Mouse (Mus musculus): ENCODE data around the gene Cpxm2. TPM values are rescaled to one million over a fixed set of nuclear protein-coding genes. Genes with fewer than 3 reads are reported as not detected.

Gene Cpxm2
- polyA plus RNA-seq, 1 experiment from 2014 or later, result 0.75 TPM

GRCm38 (mm10) chr7:132123211-132123610, 31.3 kb downstream of the Cpxm2 start:
- Histone ChIP-seq H3K4me3 (no peak overlapping the region), H3K27me3 (ENCODE audit: insufficient read depth, poor library complexity, severe bottlenecking) (no peaks in the 10 kb centered on the region), H3K9me3 (no peaks in the 10 kb centered on the region), H3K27ac (no peak overlapping the region), H3K4me1 (replicated peaks) (no peaks in the 10 kb centered on the region), H3K36me3 (no peaks in the 10 kb centered on the region)
- WGBS, result 89% methylated on average over 7 of the region's 7 CpGs
- DNase-seq (ENCODE audit: low spot score), result no peak

- DNase-seq (ENCODE audit: low spot score), result no peak
- Histone ChIP-seq H3K27me3 (ENCODE audit: insufficient read depth, poor library complexity, severe bottlenecking) (no peaks in the 10 kb centered on the region), H3K9me3 (no peaks in the 10 kb centered on the region), H3K27ac (no peak overlapping the region), H3K36me3 (no peaks in the 10 kb centered on the region), H3K4me1 (replicated peaks) (no peaks in the 10 kb centered on the region), H3K4me3 (no peak overlapping the region)
- WGBS, result 92% methylated on average over 4 of the region's 4 CpGs
Observed at GRCm38 (mm10) chr7:132119817-132120216, 34.7 kb downstream of the Cpxm2 start.

DNA sequence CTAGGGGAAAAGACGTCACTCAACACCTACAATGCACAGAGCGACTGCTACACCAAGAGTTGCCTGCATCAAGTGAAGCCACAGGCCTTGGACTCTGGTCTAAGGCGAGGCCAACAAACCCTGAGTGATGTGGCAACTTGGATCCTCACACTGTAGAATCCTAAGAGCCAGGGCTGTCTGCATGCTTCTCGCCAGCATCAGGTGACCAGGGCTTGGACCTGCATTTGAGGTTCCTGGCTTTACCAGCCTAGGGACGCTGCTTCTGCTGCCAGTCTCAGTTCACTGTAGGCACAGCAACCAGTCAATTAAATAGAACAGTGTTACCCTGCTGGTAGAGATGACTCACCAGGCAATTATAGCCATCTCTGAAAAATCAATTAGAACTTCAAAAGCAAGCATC, 42.8 kb downstream of the Cpxm2 start:
- Histone ChIP-seq H3K4me3 (no peak overlapping the region), H3K27ac (no peak overlapping the region), H3K27me3 (ENCODE audit: insufficient read depth, poor library complexity, severe bottlenecking) (no peaks in the 10 kb centered on the region), H3K4me1 (replicated peaks) (no peaks in the 10 kb centered on the region), H3K36me3 (no peaks in the 10 kb centered on the region), H3K9me3 (no peaks in the 10 kb centered on the region)
- DNase-seq (ENCODE audit: low spot score), result no peak
- 80% methylated on average over 5 of the region's 5 CpGs for WGBS

GRCm38 (mm10) chr7:132110308-132110707, 44.2 kb downstream of the Cpxm2 start:
- DNase-seq (ENCODE audit: low spot score), result no peak
- Histone ChIP-seq H3K4me3 (no peak overlapping the region), H3K4me1 (replicated peaks) (no peaks in the 10 kb centered on the region), H3K27ac (no peak overlapping the region), H3K27me3 (ENCODE audit: insufficient read depth, poor library complexity, severe bottlenecking) (no peaks in the 10 kb centered on the region), H3K9me3 (no peaks in the 10 kb centered on the region), H3K36me3 (no peaks in the 10 kb centered on the region)
- 85% methylated on average over 3 of the region's 3 CpGs for WGBS

- Histone ChIP-seq H3K9me3 (no peaks in the 10 kb centered on the region), H3K27me3 (ENCODE audit: insufficient read depth, poor library complexity, severe bottlenecking) (no peaks in the 10 kb centered on the region), H3K4me1 (replicated peaks) (no peaks in the 10 kb centered on the region), H3K27ac (no peak overlapping the region), H3K4me3 (no peak overlapping the region), H3K36me3 (no peaks in the 10 kb centered on the region)
- no peak for DNase-seq (ENCODE audit: low spot score)
- 89% methylated on average over 4 of the region's 4 CpGs for WGBS
Observed at GRCm38 (mm10) chr7:132106891-132107290, 47.6 kb downstream of the Cpxm2 start.

DNA sequence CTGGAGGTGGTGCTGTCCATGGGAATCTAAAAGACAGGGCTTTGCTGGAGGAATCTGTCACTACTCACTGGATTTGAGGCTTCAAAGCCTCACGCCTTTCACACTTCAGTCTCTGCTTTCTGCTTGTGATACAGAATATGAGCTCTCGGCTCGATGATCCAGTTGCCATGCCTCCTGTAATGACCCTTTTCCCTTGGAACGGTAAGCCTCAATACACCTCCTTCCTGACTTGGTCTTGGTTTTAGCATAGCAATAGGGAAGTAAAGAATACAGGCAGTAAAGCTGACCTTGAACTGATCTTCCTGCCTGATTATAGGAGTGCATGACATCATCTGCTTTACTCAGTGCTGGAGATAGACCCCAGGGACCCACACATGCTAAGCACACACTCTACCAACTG, 49.2 kb downstream of the Cpxm2 start:
- Histone ChIP-seq H3K27me3 (ENCODE audit: insufficient read depth, poor library complexity, severe bottlenecking) (no peaks in the 10 kb centered on the region), H3K27ac (no peak overlapping the region), H3K4me3 (no peak overlapping the region), H3K9me3 (no peaks in the 10 kb centered on the region), H3K36me3 (no peaks in the 10 kb centered on the region), H3K4me1 (replicated peaks) (no peaks in the 10 kb centered on the region)
- WGBS, result 89% methylated on average over 4 of the region's 4 CpGs
- DNase-seq (ENCODE audit: low spot score), result no peak

DNA sequence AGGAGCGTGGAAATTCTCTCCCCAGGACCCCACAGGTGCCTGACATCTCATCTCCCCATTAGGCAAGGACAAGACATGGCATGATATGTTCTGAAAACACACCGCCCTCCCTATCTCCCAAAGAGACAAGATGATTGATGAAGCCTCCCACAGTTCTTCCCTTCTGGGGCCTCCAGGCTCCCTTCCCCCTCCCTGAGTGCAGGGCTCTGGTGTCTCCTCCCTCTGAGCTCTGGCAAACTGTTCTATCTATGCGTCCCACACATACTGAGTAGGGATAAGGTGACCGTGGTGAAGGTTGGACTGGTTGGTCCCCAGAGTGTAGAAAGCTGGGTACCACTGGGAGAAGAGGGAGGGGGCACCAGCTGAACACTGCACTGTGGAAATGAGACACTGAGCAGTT, 56.1 kb downstream of the Cpxm2 start:
- 74% methylated on average over 4 of the region's 4 CpGs for WGBS
- H3K27ac ChIP-seq, result no peak overlapping the region
- peaks cover 3% of the 10 kb centered on the region; the same call in 1 of the 2 replicates for H3K4me1 ChIP-seq (replicated peaks)
- no peak overlapping the region for H3K4me3 ChIP-seq
- no peak for DNase-seq (ENCODE audit: low spot score)
- H3K36me3 ChIP-seq, result no peaks in the 10 kb centered on the region
- no peaks in the 10 kb centered on the region for H3K27me3 ChIP-seq (ENCODE audit: insufficient read depth, poor library complexity, severe bottlenecking)
- no peaks in the 10 kb centered on the region for H3K9me3 ChIP-seq

DNA sequence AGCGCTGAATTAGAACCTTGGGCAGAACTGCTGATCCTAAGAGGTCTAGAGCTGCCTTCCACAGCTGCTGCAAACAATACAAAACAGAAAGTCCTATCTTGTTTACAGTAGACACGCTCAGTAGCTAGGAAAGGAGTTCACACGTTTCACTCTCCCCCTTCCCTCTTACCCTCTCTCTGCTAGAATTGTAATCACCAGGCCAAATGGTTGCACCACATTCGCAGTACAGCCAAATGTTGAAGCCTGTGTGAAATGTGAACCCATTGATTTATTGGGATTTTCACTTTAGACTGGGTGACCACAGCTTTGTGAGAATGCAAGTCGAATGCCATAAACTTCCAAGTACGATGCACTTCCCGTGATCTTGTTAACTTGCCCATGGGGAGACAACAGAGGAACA, 59.9 kb downstream of the Cpxm2 start:
- no peak for DNase-seq (ENCODE audit: low spot score)
- Histone ChIP-seq H3K27me3 (ENCODE audit: insufficient read depth, poor library complexity, severe bottlenecking) (no peaks in the 10 kb centered on the region), H3K36me3 (no peaks in the 10 kb centered on the region), H3K4me3 (no peak overlapping the region), H3K9me3 (no peaks in the 10 kb centered on the region), H3K4me1 (replicated peaks) (peaks cover 3% of the 10 kb centered on the region; the same call in 1 of the 2 replicates), H3K27ac (no peak overlapping the region)
- WGBS, result 81% methylated on average over 7 of the region's 7 CpGs

- no peak for DNase-seq (ENCODE audit: low spot score)
- Histone ChIP-seq H3K27me3 (ENCODE audit: insufficient read depth, poor library complexity, severe bottlenecking) (no peaks in the 10 kb centered on the region), H3K36me3 (no peaks in the 10 kb centered on the region), H3K4me3 (no peak overlapping the region), H3K4me1 (replicated peaks) (no peaks in the 10 kb centered on the region), H3K27ac (no peak overlapping the region), H3K9me3 (no peaks in the 10 kb centered on the region)
- 91% methylated on average over 7 of the region's 7 CpGs for WGBS
Observed at GRCm38 (mm10) chr7:132091551-132091950, 63.0 kb downstream of the Cpxm2 start.

GRCm38 (mm10) chr7:132088606-132089005, 65.9 kb downstream of the Cpxm2 start:
- H3K36me3 ChIP-seq, result no peaks in the 10 kb centered on the region
- no peaks in the 10 kb centered on the region for H3K27me3 ChIP-seq (ENCODE audit: insufficient read depth, poor library complexity, severe bottlenecking)
- WGBS, result 85% methylated on average over 6 of the region's 6 CpGs
- H3K27ac ChIP-seq, result no peak overlapping the region
- no peaks in the 10 kb centered on the region for H3K9me3 ChIP-seq
- H3K4me1 ChIP-seq (replicated peaks), result no peaks in the 10 kb centered on the region
- H3K4me3 ChIP-seq, result no peak overlapping the region
- no peak for DNase-seq (ENCODE audit: low spot score)

DNA sequence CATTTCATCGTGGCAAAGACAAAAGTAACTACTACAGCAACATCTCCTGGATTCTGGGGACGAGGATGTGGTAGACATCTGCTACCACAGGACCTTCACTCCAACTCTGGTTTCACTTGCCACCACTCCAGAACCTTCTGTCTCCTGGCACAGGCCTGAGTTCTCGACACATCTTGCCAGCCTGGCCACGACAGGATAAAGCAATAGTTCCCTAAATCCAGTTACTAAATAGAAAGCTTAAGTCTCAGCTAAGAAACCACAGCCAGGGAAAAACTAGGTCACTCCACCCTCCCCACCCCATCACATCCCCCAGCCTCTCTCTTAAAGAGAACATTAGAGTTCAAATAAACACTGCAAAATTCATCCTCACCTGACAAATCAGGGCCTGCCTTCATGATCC, 66.4 kb downstream of the Cpxm2 start:
- H3K9me3 ChIP-seq, result no peaks in the 10 kb centered on the region
- WGBS, result 86% methylated on average over 4 of the region's 4 CpGs
- H3K36me3 ChIP-seq, result no peaks in the 10 kb centered on the region
- H3K27ac ChIP-seq, result no peak overlapping the region
- H3K4me3 ChIP-seq, result no peak overlapping the region
- no peaks in the 10 kb centered on the region for H3K27me3 ChIP-seq (ENCODE audit: insufficient read depth, poor library complexity, severe bottlenecking)
- H3K4me1 ChIP-seq (replicated peaks), result no peaks in the 10 kb centered on the region
- DNase-seq (ENCODE audit: low spot score), result no peak

DNA sequence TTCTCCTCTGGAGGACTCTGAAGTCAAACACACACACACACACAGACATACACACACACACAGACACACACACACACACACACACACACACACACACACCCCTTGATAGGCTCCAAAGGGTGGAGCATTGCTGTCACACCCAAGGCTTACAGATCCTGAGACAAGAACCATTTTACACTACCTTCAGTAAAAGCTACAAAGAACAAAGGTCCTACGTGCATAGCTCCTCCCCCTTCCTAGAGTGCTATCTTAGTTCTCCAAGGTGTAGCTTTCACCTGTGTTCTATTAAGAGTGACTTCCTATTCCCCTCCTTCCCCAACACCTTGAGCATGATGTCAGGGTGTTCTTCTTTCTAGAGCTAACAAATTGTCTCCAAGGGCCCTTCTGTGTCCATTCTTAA, 78.7 kb downstream of the Cpxm2 start:
- H3K9me3 ChIP-seq, result no peaks in the 10 kb centered on the region
- WGBS, result 76% methylated on average over 1 of the region's 1 CpGs

GRCm38 (mm10) chr7:132074503-132074902, 80.0 kb downstream of the Cpxm2 start:
- no peak for DNase-seq (ENCODE audit: low spot score)
- 77% methylated on average over 3 of the region's 3 CpGs for WGBS
- H3K27ac ChIP-seq, result no peak overlapping the region
- no peak overlapping the region for H3K4me3 ChIP-seq
- no peaks in the 10 kb centered on the region for H3K27me3 ChIP-seq (ENCODE audit: insufficient read depth, poor library complexity, severe bottlenecking)
- H3K36me3 ChIP-seq, result no peaks in the 10 kb centered on the region
- H3K4me1 ChIP-seq (replicated peaks), result 0 out of 2 replicates have a peak, but pooled peaks cover 6% of the 10 kb centered on the region
- H3K9me3 ChIP-seq, result no peaks in the 10 kb centered on the region

More for the DNA sequence above, 78.7 kb downstream of the Cpxm2 start:
- DNase-seq (ENCODE audit: low spot score), result no peak
- Histone ChIP-seq H3K4me1 (replicated peaks) (0 out of 2 replicates have a peak, but pooled peaks cover 6% of the 10 kb centered on the region), H3K27me3 (ENCODE audit: insufficient read depth, poor library complexity, severe bottlenecking) (no peaks in the 10 kb centered on the region), H3K4me3 (no peak overlapping the region), H3K36me3 (no peaks in the 10 kb centered on the region), H3K27ac (no peak overlapping the region)

DNA sequence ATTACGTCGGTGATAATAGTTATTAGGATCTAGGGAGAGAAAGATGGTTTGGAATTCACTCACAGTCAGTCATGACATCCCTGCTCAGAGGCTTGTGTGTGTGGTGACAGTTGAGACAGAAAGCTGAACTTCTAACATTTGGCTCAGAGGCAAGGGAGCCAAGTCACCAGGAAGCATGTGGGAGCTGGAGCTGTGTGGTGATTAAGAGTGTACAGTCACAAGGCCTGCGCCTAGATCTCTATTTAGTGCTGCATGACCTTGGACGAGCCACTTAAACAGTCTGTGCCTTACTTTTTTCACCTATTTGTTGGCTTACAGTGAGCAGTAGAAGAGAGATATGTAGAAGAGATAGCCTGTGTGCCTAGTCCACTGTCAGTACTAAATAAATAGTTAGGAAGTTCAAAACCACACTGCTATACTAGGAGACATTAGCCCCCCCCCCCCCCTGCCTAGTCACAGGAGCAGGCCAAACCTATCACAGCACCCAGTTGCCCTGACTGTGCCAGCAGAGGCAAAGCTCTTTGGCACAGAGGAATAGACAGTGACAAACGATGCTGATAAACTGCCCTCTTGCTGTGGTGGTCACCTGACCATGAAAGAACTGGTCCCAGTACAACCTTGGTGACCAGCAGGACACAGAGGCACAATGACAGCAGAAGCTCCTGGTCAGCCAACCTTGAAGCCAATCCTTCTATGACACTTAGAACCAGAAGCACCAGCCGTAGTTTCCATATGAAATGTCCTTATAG, 83.5 kb downstream of the Cpxm2 start:
- no peak overlapping the region for H3K4me3 ChIP-seq
- 88% methylated on average over 6 of the region's 6 CpGs for WGBS

More for the DNA sequence above, 83.5 kb downstream of the Cpxm2 start:
- Histone ChIP-seq H3K27me3 (ENCODE audit: insufficient read depth, poor library complexity, severe bottlenecking) (no peaks in the 10 kb centered on the region), H3K9me3 (no peaks in the 10 kb centered on the region), H3K4me1 (replicated peaks) (no peaks in the 10 kb centered on the region), H3K36me3 (no peaks in the 10 kb centered on the region), H3K27ac (no peak overlapping the region)
- no peak for DNase-seq (ENCODE audit: low spot score)
